Mouse (Mus musculus) lung, embryonic 16.5 days (tissue): ENCODE data around the gene Map4k4. TPM values are rescaled to one million over a fixed set of nuclear protein-coding genes. Genes with fewer than 3 reads are reported as not detected.

Source experiments
- ATAC-seq: fragments of 200-750 bp; cut with Nextera tagmentation; 2 replicates; pipeline ENCODE4 v1.8.0; 2017; ENCODE audit warnings: low read depth, mild to moderate bottlenecking, moderate library complexity
- H3K27ac ChIP-seq: fragments of 300-500 bp; sonication (generic); 2 replicates; pipeline ENCODE4 v1.5.1; 2014; ENCODE audit warnings: mild to moderate bottlenecking, control low read depth, low read length
- H3K27me3 ChIP-seq: fragments of 300-500 bp; sonication (generic); 2 replicates; pipeline ENCODE4 v1.6.1; 2014; ENCODE audit warnings: low read depth, low read length, mixed read lengths; ENCODE audit not compliant: control insufficient read depth, insufficient read depth
- H3K36me3 ChIP-seq: fragments of 300-500 bp; sonication (generic); 2 replicates; pipeline ENCODE4 v1.6.1; 2014; ENCODE audit warnings: low read length; ENCODE audit not compliant: control insufficient read depth, insufficient read depth
- H3K4me1 ChIP-seq: fragments of 300-500 bp; sonication (generic); replicated peaks from 2 replicates; pipeline ENCODE4 v1.6.1; 2014; ENCODE audit warnings: low read length, mixed read lengths; ENCODE audit not compliant: control insufficient read depth, insufficient read depth
- H3K4me2 ChIP-seq: fragments of 300-500 bp; sonication (generic); 2 replicates; pipeline ENCODE4 v1.6.1; 2014; ENCODE audit warnings: low read depth, low read length, control low read depth
- H3K4me3 ChIP-seq: fragments of 300-500 bp; sonication (generic); 2 replicates; pipeline ENCODE4 v1.5.1; 2014; ENCODE audit warnings: mild to moderate bottlenecking, low read length, control low read depth
- H3K9ac ChIP-seq: fragments of 300-500 bp; sonication (generic); 2 replicates; pipeline ENCODE4 v1.6.1; 2014; ENCODE audit warnings: low read length, control low read depth
- H3K9me3 ChIP-seq: fragments of 300-500 bp; sonication (generic); 2 replicates; pipeline ENCODE4 v1.6.1; 2016; ENCODE audit warnings: low read length; ENCODE audit not compliant: control insufficient read depth
- WGBS: fragments of 180-500 bp; shearing (Covaris S2); extraction: QIAGEN DNeasy Blood & Tissue Kit; methylation state at CpG from one replicate; pipeline ENCODE4 v1.1.7; 2014; 5-methylcytosine and 5-hydroxymethylcytosine counted together
- polyA plus RNA-seq: library from polyadenylated mRNA; unstranded; fragments of >200 nt; fragmentation: Nextera tagmentation; extraction: Ambion mirVana; gene quantifications from 2 replicates; pipeline ENCODE4 v1.2.1, GENCODE M21; 2015

Map4k4 gene
- polyA plus RNA-seq, 1 experiment from 2014 or later: 20.9 TPM

GRCm38 (mm10) chr1:39949205-39949604 lies 48.5 kb downstream of the Map4k4 start:
- ATAC-seq: no peak; the same call in 1 of the 2 replicates
- no peaks in the 10 kb centered on the region for H3K36me3 ChIP-seq
- H3K9me3 ChIP-seq: no peaks in the 10 kb centered on the region
- H3K4me1 ChIP-seq: peaks cover 66% of the 10 kb centered on the region
- H3K4me3 ChIP-seq: no peak overlapping the region
- no peak overlapping the region for H3K27ac ChIP-seq
- H3K4me2 ChIP-seq: no peak overlapping the region
- H3K9ac ChIP-seq: no peak overlapping the region
- no peaks in the 10 kb centered on the region for H3K27me3 ChIP-seq
- 19% methylated on average over 5 of the region's 5 CpGs for WGBS

GRCm38 (mm10) chr1:39949790-39950462 lies 49.2 kb downstream of the Map4k4 start:
- H3K9me3 ChIP-seq: no peaks in the 10 kb centered on the region
- no peaks in the 10 kb centered on the region for H3K27me3 ChIP-seq
- no peak overlapping the region for H3K4me3 ChIP-seq
- no peaks in the 10 kb centered on the region for H3K36me3 ChIP-seq
- H3K4me2 ChIP-seq: no peak overlapping the region
- WGBS: 31% methylated on average over 10 of the region's 10 CpGs
- no peak overlapping the region for H3K9ac ChIP-seq
- no peak overlapping the region for H3K27ac ChIP-seq
- ATAC-seq: peak; percentile 57
- peaks cover 58% of the 10 kb centered on the region for H3K4me1 ChIP-seq

DNA sequence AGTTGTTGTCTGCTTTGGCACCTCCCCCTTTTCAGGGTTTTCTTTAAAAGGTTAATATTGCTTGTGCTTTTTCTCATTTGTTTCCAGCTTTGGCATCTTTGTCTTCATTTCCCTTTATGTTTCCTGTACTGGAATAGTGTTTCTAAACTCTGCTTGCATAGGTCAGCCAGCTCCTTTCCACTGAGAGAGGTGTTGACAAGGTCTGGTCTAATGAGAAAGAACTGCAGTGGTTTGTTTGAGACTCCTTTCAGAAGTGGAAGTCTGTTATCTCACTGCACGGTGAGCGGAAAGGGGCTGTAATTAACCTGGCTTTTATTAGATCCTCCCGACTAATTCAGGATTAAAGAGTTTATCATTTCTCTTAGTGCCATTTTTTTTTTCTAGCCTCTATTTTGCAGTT lies 49.9 kb downstream of the Map4k4 start:
- Histone ChIP-seq H3K4me3 (no peak overlapping the region), H3K36me3 (no peaks in the 10 kb centered on the region), H3K9ac (no peak overlapping the region), H3K27me3 (no peaks in the 10 kb centered on the region), H3K4me2 (no peak overlapping the region), H3K4me1 (peaks cover 58% of the 10 kb centered on the region), H3K9me3 (no peaks in the 10 kb centered on the region), H3K27ac (no peak overlapping the region)
- WGBS: 35% methylated on average over 3 of the region's 3 CpGs
- no peak for ATAC-seq

GRCm38 (mm10) chr1:39954652-39955051 lies 53.9 kb downstream of the Map4k4 start:
- no peaks in the 10 kb centered on the region for H3K9me3 ChIP-seq
- H3K4me2 ChIP-seq: no peak overlapping the region
- H3K36me3 ChIP-seq: no peaks in the 10 kb centered on the region
- no peak overlapping the region for H3K27ac ChIP-seq
- no peak overlapping the region for H3K9ac ChIP-seq
- WGBS: 82% methylated on average over 3 of the region's 3 CpGs
- H3K4me3 ChIP-seq: no peak overlapping the region
- no peak for ATAC-seq
- H3K27me3 ChIP-seq: no peaks in the 10 kb centered on the region
- H3K4me1 ChIP-seq: peaks cover 29% of the 10 kb centered on the region

GRCm38 (mm10) chr1:39956712-39957111 lies 56.0 kb downstream of the Map4k4 start:
- 54% methylated on average over 5 of the region's 5 CpGs for WGBS
- ATAC-seq: peak; percentile 54; the same call in 1 of the 2 replicates
- Histone ChIP-seq H3K4me1 (peaks cover 17% of the 10 kb centered on the region), H3K4me2 (no peak overlapping the region), H3K9ac (no peak overlapping the region), H3K4me3 (no peak overlapping the region), H3K36me3 (no peaks in the 10 kb centered on the region), H3K9me3 (no peaks in the 10 kb centered on the region), H3K27me3 (no peaks in the 10 kb centered on the region), H3K27ac (no peak overlapping the region; the same call in 1 of the 2 replicates)

- no peak overlapping the region for H3K4me3 ChIP-seq
- 76% methylated on average over 7 of the region's 7 CpGs for WGBS
- H3K4me2 ChIP-seq: no peak overlapping the region
- H3K36me3 ChIP-seq: peaks cover 10% of the 10 kb centered on the region; the same call in 1 of the 2 replicates
- ATAC-seq: no peak
- no peaks in the 10 kb centered on the region for H3K27me3 ChIP-seq
- no peak overlapping the region for H3K9ac ChIP-seq
- H3K4me1 ChIP-seq: peaks cover 10% of the 10 kb centered on the region
- H3K27ac ChIP-seq: no peak overlapping the region
- H3K9me3 ChIP-seq: no peaks in the 10 kb centered on the region
Observed at GRCm38 (mm10) chr1:39957981-39958380, 57.3 kb downstream of the Map4k4 start.

DNA sequence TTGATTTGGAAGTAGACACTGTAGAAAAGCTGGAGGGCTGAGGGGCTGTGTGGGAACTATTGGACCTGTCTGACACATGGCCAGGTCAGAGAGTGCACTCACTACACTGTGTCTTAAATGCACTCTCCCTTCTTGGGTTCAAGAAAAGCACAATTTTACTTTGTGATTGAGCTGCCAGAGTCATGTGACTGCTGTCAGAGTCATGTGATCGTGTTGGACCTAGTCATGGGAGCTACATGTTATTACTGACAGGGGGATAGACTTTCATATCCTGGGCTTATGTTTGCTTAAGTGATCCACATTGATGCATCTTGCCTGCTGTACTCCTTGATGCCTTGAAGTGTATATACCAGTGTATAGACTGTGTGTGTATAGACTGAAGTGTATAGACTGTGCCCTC lies 59.9 kb downstream of the Map4k4 start:
- H3K36me3 ChIP-seq: peaks cover 14% of the 10 kb centered on the region; the same call in 1 of the 2 replicates
- no peak overlapping the region for H3K4me3 ChIP-seq
- WGBS: 87% methylated on average over 1 of the region's 1 CpGs
- ATAC-seq: no peak
- H3K4me2 ChIP-seq: no peak overlapping the region
- no peaks in the 10 kb centered on the region for H3K27me3 ChIP-seq
- no peaks in the 10 kb centered on the region for H3K9me3 ChIP-seq
- H3K4me1 ChIP-seq: peaks cover 9% of the 10 kb centered on the region
- no peak overlapping the region for H3K27ac ChIP-seq
- H3K9ac ChIP-seq: no peak overlapping the region

DNA sequence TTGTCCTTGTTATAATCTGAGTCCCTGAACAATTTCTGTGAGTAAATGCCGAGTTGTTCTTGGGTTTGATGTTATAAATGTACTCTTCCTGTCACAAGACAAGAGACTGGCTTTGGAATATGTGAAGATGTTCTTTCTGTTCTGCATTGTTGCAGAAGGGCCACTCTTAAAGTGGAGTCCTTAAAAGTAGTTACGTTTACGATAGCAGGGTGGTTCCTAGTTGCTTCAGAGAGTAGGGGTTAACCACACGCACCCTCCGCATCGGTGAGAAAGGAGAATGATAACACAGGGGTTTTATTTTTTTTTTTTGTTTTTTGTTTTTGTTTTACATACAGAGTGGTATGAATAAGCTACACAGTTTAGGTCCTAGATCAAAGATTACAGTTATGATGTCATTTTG lies 60.4 kb downstream of the Map4k4 start:
- WGBS: 76% methylated on average over 6 of the region's 6 CpGs
- no peak for ATAC-seq
- H3K36me3 ChIP-seq: peaks cover 14% of the 10 kb centered on the region; the same call in 1 of the 2 replicates

GRCm38 (mm10) chr1:39962321-39962720 lies 61.6 kb downstream of the Map4k4 start:
- Histone ChIP-seq H3K27me3 (no peaks in the 10 kb centered on the region), H3K9ac (no peak overlapping the region), H3K27ac (no peak overlapping the region), H3K4me1 (no peaks in the 10 kb centered on the region; the same call in 1 of the 2 replicates), H3K4me2 (no peak overlapping the region), H3K9me3 (no peaks in the 10 kb centered on the region), H3K4me3 (no peak overlapping the region), H3K36me3 (peaks cover 14% of the 10 kb centered on the region; the same call in 1 of the 2 replicates)
- ATAC-seq: no peak
- 90% methylated on average over 4 of the region's 4 CpGs for WGBS

More for the DNA sequence above, 60.4 kb downstream of the Map4k4 start:
- H3K4me3 ChIP-seq: no peak overlapping the region
- H3K4me2 ChIP-seq: no peak overlapping the region
- no peak overlapping the region for H3K27ac ChIP-seq
- H3K9ac ChIP-seq: no peak overlapping the region
- no peaks in the 10 kb centered on the region for H3K27me3 ChIP-seq
- H3K4me1 ChIP-seq: peaks cover 8% of the 10 kb centered on the region
- no peaks in the 10 kb centered on the region for H3K9me3 ChIP-seq
